Mouse (Mus musculus) midbrain, postnatal 0 days (tissue): Measurements from ENCODE around the gene Rab3a. TPM values are rescaled to one million over a fixed set of nuclear protein-coding genes. Genes with fewer than 3 reads are reported as not detected.

Experiments used
- ATAC-seq: fragments of 200-750 bp; cut with Nextera tagmentation; 2 replicates; pipeline ENCODE4 v1.8.0; 2017; ENCODE audit warnings: moderate number of reproducible peaks, mild to moderate bottlenecking, moderate TSS enrichment, moderate library complexity; ENCODE audit not compliant: low FRiP score
- DNase-seq: peaks from one replicate; pipeline ENCODE4 v3.0.0-alpha.2; 2015; ENCODE audit warnings: low spot score
- H3K27ac ChIP-seq: fragments of 300-500 bp; sonication (generic); 2 replicates; pipeline ENCODE4 v1.5.1; 2014; ENCODE audit warnings: low read depth, mild to moderate bottlenecking, low read length, mixed read lengths
- H3K27me3 ChIP-seq: fragments of 300-500 bp; sonication (generic); 2 replicates; pipeline ENCODE4 v1.6.1; 2014; ENCODE audit warnings: low read length, control low read depth, mixed read lengths; ENCODE audit not compliant: insufficient read depth
- H3K36me3 ChIP-seq: fragments of 300-500 bp; sonication (generic); 2 replicates; pipeline ENCODE4 v1.6.1; 2014; ENCODE audit warnings: low read length, control low read depth, mixed read lengths; ENCODE audit not compliant: insufficient read depth
- H3K4me1 ChIP-seq: fragments of 300-500 bp; sonication (generic); 2 replicates; pipeline ENCODE4 v1.6.1; 2014; ENCODE audit warnings: mild to moderate bottlenecking, control low read depth, antibody characterized with exemption, low read length, mixed read lengths; ENCODE audit not compliant: insufficient read depth
- H3K4me2 ChIP-seq: fragments of 300-500 bp; sonication (generic); 2 replicates; pipeline ENCODE4 v1.6.1; 2014; ENCODE audit warnings: low read depth, mild to moderate bottlenecking, low read length, mixed read lengths; ENCODE audit not compliant: poor library complexity, severe bottlenecking
- H3K4me3 ChIP-seq: fragments of 300-500 bp; sonication (generic); 2 replicates; pipeline ENCODE4 v1.5.1; 2014; ENCODE audit warnings: low read depth, mild to moderate bottlenecking, low read length, moderate library complexity
- H3K9ac ChIP-seq: fragments of 300-500 bp; sonication (generic); replicated peaks from 2 replicates; pipeline ENCODE4 v1.6.1; 2014; ENCODE audit warnings: mild to moderate bottlenecking, low read length, moderate library complexity, mixed read lengths; ENCODE audit not compliant: poor library complexity, severe bottlenecking
- H3K9me3 ChIP-seq: fragments of 300-500 bp; sonication (generic); 2 replicates; pipeline ENCODE4 v1.6.1; 2016; ENCODE audit warnings: low read length, control low read depth
- CTCF ChIP-seq: IDR thresholded peaks from 2 replicates; pipeline ENCODE4 v1.5.1; 2016; ENCODE audit warnings: antibody characterized with exemption, mild to moderate bottlenecking
- WGBS: fragments of 180-500 bp; shearing (Covaris S2); extraction: QIAGEN DNeasy Blood & Tissue Kit; methylation state at CpG from one replicate; pipeline ENCODE4 v1.1.7; 2014; 5-methylcytosine and 5-hydroxymethylcytosine counted together
- polyA plus RNA-seq: library from polyadenylated mRNA; unstranded; fragments of >200 nt; fragmentation: Nextera tagmentation; extraction: Ambion mirVana; gene quantifications from 2 replicates; pipeline ENCODE4 v1.2.1, GENCODE M21; 2015
- total RNA-seq: library from RNA; depleted of rRNA; stranded (reverse); fragments of >200 nt; gene quantifications from 2 replicates; pipeline ENCODE4 v1.2.3, GENCODE M21; 2014

Rab3a gene
- total and polyA plus RNA-seq, 2 experiments from 2014 or later, result 670 to 726 TPM

GRCm38 (mm10) chr8:70771217-70771616 lies 16.7 kb downstream of the Rab3a start:
- ATAC-seq, result no peak
- H3K9me3 ChIP-seq, result no peaks in the 10 kb centered on the region
- 89% methylated on average over 7 of the region's 7 CpGs for WGBS
- H3K4me1 ChIP-seq, result peaks cover 12% of the 10 kb centered on the region
- H3K36me3 ChIP-seq, result peaks cover 67% of the 10 kb centered on the region
- no peak for TF ChIP-seq CTCF
- H3K27me3 ChIP-seq, result no peaks in the 10 kb centered on the region
- no peak for DNase-seq
- no peak overlapping the region for H3K4me3 ChIP-seq
- H3K27ac ChIP-seq, result no peak overlapping the region
- H3K9ac ChIP-seq, result no peak overlapping the region
- H3K4me2 ChIP-seq, result no peak overlapping the region

GRCm38 (mm10) chr8:70772075-70772474 lies 17.6 kb downstream of the Rab3a start:
- no peaks in the 10 kb centered on the region for H3K9me3 ChIP-seq
- H3K27ac ChIP-seq, result no peak overlapping the region
- peaks cover 12% of the 10 kb centered on the region for H3K4me1 ChIP-seq
- ATAC-seq (no peak), DNase-seq (no peak)
- peaks cover 67% of the 10 kb centered on the region for H3K36me3 ChIP-seq
- H3K4me2 ChIP-seq, result no peak overlapping the region
- WGBS, result 93% methylated on average over 13 of the region's 13 CpGs
- H3K27me3 ChIP-seq, result no peaks in the 10 kb centered on the region
- H3K4me3 ChIP-seq, result no peak overlapping the region
- TF ChIP-seq CTCF, result no peak
- no peak overlapping the region for H3K9ac ChIP-seq

- Histone ChIP-seq H3K36me3 (peaks cover 59% of the 10 kb centered on the region), H3K27ac (no peak overlapping the region), H3K4me2 (no peak overlapping the region), H3K9me3 (no peaks in the 10 kb centered on the region), H3K27me3 (no peaks in the 10 kb centered on the region), H3K4me3 (no peak overlapping the region), H3K4me1 (peaks cover 16% of the 10 kb centered on the region), H3K9ac (peak overlapping the region; percentile 42; the same call in 1 of the 2 replicates)
- DNase-seq (no peak), ATAC-seq (no peak)
- WGBS, result 89% methylated on average over 9 of the region's 9 CpGs
- TF ChIP-seq CTCF, result no peak
Measured at GRCm38 (mm10) chr8:70772890-70773289, 18.4 kb downstream of the Rab3a start.

GRCm38 (mm10) chr8:70773410-70773809 lies 18.9 kb downstream of the Rab3a start:
- TF ChIP-seq CTCF, result no peak
- 0 out of 2 replicates have a peak overlapping the region, but pooled peaks have one; percentile 1 for H3K4me2 ChIP-seq
- DNase-seq (peak; percentile 55), ATAC-seq (no peak)
- H3K27me3 ChIP-seq, result no peaks in the 10 kb centered on the region
- no peak overlapping the region for H3K27ac ChIP-seq
- H3K9me3 ChIP-seq, result no peaks in the 10 kb centered on the region
- H3K36me3 ChIP-seq, result peaks cover 57% of the 10 kb centered on the region
- no peak overlapping the region for H3K4me3 ChIP-seq
- WGBS, result 59% methylated on average over 5 of the region's 5 CpGs
- peaks cover 19% of the 10 kb centered on the region for H3K4me1 ChIP-seq
- H3K9ac ChIP-seq, result peak overlapping the region; percentile 42; the same call in 1 of the 2 replicates

GRCm38 (mm10) chr8:70773833-70774232 lies 19.4 kb downstream of the Rab3a start:
- peaks cover 57% of the 10 kb centered on the region for H3K36me3 ChIP-seq
- peak overlapping the region; percentile 37; the same call in 1 of the 2 replicates for H3K9ac ChIP-seq
- no peaks in the 10 kb centered on the region for H3K9me3 ChIP-seq
- DNase-seq, result peak; percentile 91
- 58% methylated on average over 9 of the region's 9 CpGs for WGBS
- H3K27me3 ChIP-seq, result no peaks in the 10 kb centered on the region
- no peak overlapping the region for H3K4me3 ChIP-seq
- no peak for ATAC-seq
- H3K4me1 ChIP-seq, result peaks cover 19% of the 10 kb centered on the region
- no peak for TF ChIP-seq CTCF
- H3K4me2 ChIP-seq, result no peak overlapping the region
- H3K27ac ChIP-seq, result no peak overlapping the region

GRCm38 (mm10) chr8:70774740-70775139 lies 20.3 kb downstream of the Rab3a start:
- no peak for TF ChIP-seq CTCF
- Histone ChIP-seq H3K4me2 (0 out of 2 replicates have a peak overlapping the region, but pooled peaks have one; percentile 84), H3K27ac (no peak overlapping the region), H3K4me1 (peaks cover 19% of the 10 kb centered on the region), H3K9me3 (no peaks in the 10 kb centered on the region), H3K9ac (peak overlapping the region; percentile 97), H3K36me3 (peaks cover 62% of the 10 kb centered on the region), H3K27me3 (no peaks in the 10 kb centered on the region), H3K4me3 (no peak overlapping the region)
- ATAC-seq (no peak), DNase-seq (no peak)
- 92% methylated on average over 18 of the region's 18 CpGs for WGBS
